Mouse (Mus musculus) mammary gland, adult 2 months (tissue): ENCODE measurements around the gene Chd3. TPM values are rescaled to one million over a fixed set of nuclear protein-coding genes. Genes with fewer than 3 reads are reported as not detected.

ENCODE experiments used
- polyA plus RNA-seq: library from polyadenylated mRNA; depleted of rRNA; stranded (reverse); fragments of >200 nt; gene quantifications from 2 replicates; pipeline ENCODE4 v1.2.3, GENCODE M21; 2012; ENCODE audit warnings: low replicate concordance; rRNA removed

Gene Chd3
- 109 and 197 TPM in 2 replicates for polyA plus RNA-seq

DNA sequence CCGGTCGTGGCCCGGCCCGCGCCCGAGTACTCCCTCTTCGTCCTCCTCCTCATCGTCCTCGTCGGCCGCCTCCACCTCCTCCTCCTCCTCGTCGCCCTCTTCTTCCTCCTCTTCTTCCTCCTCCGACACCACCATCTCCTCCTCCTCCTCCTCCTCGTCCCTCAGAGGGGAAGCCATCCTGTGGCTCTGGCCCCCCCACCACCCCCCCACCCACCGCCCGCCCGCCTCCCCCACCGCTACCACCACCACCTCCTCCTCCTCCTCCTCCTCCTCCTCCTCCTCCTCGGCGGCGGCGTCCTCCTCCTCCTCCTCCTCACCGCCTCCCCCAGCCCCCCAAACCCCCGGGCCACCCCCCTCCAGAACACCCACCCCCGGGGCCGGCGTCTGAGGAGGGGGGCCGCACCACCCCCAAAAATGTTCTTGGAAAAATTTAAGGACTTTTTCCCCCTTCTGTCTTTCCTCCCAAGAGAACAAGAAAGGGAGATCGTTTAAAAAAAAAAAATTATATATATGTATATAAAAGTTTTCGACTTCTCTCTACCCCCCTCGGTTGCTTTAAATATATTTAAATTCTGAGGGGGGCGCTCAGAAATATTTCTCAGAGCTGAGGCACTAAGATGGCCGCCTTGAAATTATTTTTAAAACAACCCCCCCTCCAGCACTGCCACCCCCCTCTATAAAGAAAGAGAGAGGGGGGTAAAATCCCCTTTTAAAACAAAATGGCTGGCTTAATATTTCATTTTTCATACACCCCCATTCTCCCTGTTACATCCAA is at the start of gene Chd3:
Chd3 (minus strand) TSS at position 192 of the 775 bp plus-strand sequence.

DNA sequence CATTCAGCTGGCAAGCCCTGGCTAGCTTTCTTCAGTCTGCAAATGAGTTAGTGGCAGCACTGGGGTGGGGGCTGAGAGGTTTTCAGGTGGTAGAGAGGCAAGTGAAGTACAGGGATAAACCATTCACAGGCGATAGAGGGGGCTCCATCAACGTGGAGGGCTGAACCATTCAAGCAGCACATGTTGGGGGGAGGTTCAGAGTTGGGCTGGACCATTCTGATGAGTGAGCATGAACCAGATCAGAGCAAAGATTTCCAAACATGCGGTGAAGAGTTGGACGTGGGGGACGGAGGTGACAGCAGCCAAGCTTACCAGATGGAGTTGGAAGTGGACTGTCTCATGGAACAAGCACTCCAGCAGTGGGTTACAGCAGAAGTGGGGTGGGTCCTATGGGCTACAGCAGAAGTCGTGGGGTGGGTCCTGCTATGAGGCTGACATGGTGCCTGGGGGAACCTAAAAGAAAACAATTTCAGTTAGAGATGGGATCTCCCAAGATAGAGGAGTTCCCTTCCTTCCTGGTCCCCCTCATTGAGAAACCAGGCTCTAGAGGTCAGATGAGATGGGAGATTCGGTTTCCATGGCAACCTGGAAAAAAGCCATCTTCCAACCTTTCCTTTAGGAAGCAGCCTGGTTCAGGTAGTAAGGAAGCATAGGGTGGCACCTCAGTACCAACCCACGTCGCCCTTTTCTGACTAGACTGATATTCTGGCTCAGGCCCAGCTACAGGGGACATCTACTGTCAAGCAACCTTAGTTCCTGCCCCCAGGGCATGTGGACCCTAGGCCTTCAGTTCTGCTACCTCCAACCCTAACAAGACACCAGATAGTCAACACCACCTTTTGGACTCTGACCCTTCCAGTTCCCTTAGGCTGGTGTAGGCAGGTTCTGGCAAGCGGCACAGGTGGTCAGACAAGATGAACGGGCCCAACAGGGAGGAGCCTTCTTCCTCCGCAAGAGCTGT is 44.3 kb upstream of the Chd3 start, which contains the start of gene Kdm6b:
Kdm6b (minus strand) TSS at position 455 of the 961 bp plus-strand sequence.

DNA sequence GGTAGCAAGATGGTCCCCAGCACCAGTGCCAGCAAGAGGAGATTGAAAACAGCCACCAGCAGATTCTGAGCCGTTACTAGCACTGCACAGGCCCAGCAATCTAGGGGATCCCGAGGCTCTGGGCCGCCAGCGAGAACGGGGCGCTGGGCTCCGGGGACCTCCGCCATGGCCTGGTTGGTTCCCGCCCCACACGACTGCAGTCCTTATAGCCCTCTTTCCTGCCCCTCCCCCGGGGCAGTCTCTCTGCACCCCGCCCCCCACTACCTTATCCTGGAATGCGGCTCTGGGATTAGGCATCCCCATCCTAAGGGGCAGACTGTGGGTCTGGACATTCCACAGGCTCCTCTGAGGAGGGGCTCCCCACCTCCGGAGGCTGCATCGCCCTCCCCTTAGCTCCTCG is 28.9 kb upstream of the Chd3 start, which contains the start of gene Tmem88:
Tmem88 (minus strand) TSS at position 176 of the 400 bp plus-strand sequence.

DNA sequence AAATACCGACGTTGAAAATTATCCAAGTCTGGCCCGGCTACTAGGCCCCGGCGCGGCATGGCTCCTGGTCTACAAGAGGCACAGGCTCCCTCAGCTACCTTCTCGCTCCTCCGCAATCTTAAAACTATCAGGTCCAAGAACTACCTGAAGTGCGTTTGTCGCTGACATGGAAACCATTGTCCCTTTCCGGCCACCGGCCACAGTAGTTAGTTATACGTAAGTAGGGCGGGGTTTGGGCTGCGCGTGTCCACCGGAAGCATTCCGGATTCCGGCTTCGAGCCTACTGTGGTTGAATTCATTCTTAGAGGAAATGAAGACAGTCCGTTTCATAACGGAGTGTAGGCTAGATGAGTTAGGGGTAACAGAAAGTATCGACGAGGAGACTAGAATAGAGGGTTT is 26.0 kb upstream of the Chd3 start, which contains the start of the genes Naa38 and Cyb5d1:
Naa38 (plus strand) TSS at position 253 of the 399 bp plus-strand sequence.
Cyb5d1 (minus strand) TSS at position 397 of the 399 bp plus-strand sequence.

DNA sequence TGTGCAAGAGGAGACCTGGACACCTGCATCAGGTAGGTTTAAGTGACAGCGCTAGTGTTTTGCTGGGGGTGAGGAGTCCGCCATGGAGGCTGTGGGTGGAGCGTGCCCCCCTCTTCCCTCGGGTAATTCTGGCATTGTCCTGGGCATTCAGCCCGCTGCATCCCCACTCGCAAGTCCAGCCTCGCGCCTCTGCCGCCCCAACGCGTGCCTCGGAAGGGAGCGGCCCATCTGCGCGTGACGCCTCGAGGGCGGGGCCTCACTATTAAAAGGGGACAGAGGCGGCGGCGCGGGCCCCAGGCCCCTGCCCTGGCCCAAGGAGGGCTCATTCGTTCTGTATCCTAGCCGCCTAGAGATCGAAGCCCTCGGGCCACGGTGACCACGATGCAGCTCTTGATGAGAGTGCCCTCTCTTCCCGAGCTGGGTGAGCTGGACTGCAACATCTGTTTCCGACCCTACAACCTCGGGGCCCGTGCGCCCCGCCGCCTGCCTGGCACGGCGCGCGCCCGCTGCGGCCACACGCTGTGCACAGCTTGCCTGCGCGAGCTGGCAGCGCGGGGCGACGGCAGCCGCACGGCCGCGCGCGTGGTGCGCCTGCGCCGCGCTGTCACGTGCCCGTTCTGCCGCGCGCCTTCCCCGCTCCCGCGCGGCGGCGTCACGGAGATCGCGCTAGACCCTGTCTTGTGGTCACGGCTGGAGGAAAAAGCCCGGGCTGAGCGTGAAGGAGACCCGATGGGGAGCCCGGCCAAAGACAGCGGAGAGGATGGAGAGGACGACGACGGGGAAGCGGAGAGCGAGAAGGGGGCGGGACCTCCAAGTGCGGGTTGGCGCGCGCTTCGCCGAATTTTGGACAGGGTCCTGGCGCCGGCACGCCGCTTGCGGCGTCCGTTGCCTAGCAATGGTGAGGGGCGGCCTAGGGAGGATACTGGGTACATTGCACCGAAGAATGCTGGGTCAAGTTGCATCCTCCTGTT is 28.8 kb downstream of the Chd3 start, which contains the start of gene Rnf227:
Rnf227 (plus strand) TSS at position 301 of the 971 bp plus-strand sequence.

DNA sequence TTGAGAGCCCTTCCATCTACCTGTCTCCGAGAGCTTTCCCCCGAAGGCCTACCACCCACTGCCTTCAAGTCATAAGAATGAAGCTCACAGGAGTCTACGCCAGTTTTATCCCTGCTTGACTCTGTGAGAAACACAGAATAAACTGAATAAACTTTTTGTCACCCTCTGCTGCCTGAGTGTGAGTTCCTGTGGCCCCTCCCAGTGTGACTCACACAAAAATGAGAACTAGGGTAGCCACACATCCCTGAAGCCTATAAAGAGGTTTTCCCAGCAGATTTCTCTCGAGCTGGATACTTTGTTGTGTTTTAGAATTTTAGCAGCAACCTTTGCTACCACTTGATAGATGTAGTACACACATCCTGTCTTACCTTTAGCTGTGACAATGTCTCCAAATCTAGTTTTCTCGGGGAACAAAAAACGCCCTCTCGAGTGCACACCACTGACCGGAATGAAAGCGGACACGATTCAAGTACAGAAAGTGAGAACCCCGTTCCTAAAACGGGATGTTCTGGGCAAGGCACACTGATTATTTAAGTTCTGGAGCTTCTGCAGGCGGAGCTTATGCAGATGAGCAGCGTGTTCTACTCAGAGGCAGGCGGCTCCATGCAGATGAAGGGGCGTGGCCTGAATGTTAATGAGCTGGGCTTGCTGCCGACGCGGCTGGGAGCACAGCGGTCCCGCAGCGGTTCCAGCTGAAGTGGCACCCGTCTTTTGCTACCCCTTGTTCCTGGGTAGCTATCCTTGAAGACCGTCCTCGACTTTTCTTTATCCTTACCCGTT is 43.4 kb downstream of the Chd3 start, which contains the start of gene Kcnab3:
Kcnab3 (plus strand) TSS at position 631 of the 780 bp plus-strand sequence.

DNA sequence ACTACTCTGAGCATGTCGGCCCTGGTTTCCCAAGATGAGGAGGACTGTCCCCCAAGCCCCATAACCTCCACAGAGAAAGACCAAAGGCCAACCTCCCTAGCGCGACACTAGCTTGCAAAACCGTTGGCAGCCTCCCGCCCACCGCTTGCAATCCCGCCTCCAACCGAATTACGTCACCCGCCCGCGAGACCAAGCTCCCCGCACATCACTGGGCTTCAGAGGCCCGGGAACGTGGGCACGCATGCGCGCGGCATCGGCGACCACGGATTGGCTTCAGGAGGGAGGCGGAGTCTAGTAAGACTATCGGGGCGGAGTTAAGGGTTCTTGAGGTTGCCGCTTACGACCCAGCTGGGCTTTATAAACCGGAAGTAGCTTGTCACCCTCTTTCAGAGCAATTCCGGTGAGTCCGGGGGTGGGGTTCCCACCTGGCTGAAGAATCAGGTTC is 45.5 kb downstream of the Chd3 start, which contains the start of the genes Cntrob and Trappc1:
Cntrob (minus strand) TSS at position 109 of the 445 bp plus-strand sequence.
Trappc1 (plus strand) TSS at position 314 of the 445 bp plus-strand sequence.

Other genes with a start within 250 kb of the Chd3 start
- gene Hes7, start 249.0 kb downstream of the Chd3 start, polyA plus RNA-seq = 0.29 and 1.0 TPM in 2 replicates
- 1.1 and 1.8 TPM in 2 replicates for gene 9130213A22Rik, start 246.8 kb downstream of the Chd3 start, polyA plus RNA-seq
- gene Aloxe3, start 243.5 kb downstream of the Chd3 start, polyA plus RNA-seq = 1.8 and 2.6 TPM in 2 replicates
- gene Alox12b, start 212.4 kb downstream of the Chd3 start, polyA plus RNA-seq = 0.05 and 1.6 TPM in 2 replicates
- 0.08 TPM in 1 of 2 replicates, not detected in the other for gene Alox8, start 171.6 kb downstream of the Chd3 start, polyA plus RNA-seq
- gene Gucy2e, start 132.4 kb downstream of the Chd3 start, polyA plus RNA-seq = 0.14 and 0.24 TPM in 2 replicates
- 6.4 and 7.9 TPM in 2 replicates for gene Cntrob, start 45.6 kb downstream of the Chd3 start, polyA plus RNA-seq
- 31.5 and 86.9 TPM in 2 replicates for gene Trappc1, start 45.4 kb downstream of the Chd3 start, polyA plus RNA-seq
- 2.1 and 2.7 TPM in 2 replicates for gene Kcnab3, start 43.1 kb downstream of the Chd3 start, polyA plus RNA-seq
- 0.36 and 2.5 TPM in 2 replicates for gene Rnf227, start 28.9 kb downstream of the Chd3 start, polyA plus RNA-seq
- 151 and 175 TPM in 2 replicates for gene Naa38, start 26.1 kb upstream of the Chd3 start, polyA plus RNA-seq
- 17.6 and 18.6 TPM in 2 replicates for gene Cyb5d1, start 26.2 kb upstream of the Chd3 start, polyA plus RNA-seq
- 51.2 and 75.7 TPM in 2 replicates for gene Tmem88, start 28.8 kb upstream of the Chd3 start, polyA plus RNA-seq
- gene Kdm6b, start 44.3 kb upstream of the Chd3 start, polyA plus RNA-seq = 8.2 and 21.0 TPM in 2 replicates
- gene Dnah2, start 179.7 kb upstream of the Chd3 start, polyA plus RNA-seq = 0.20 and 0.27 TPM in 2 replicates
- gene Efnb3, start 190.8 kb upstream of the Chd3 start, polyA plus RNA-seq = 1.1 and 2.5 TPM in 2 replicates
- gene Wrap53, start 210.8 kb upstream of the Chd3 start, polyA plus RNA-seq = 19.0 and 19.8 TPM in 2 replicates
- gene Trp53, start 211.0 kb upstream of the Chd3 start, polyA plus RNA-seq = 122 and 145 TPM in 2 replicates
- gene Atp1b2, start 236.5 kb upstream of the Chd3 start, polyA plus RNA-seq = 11.6 and 60.5 TPM in 2 replicates
- gene Shbg, start 248.5 kb upstream of the Chd3 start, polyA plus RNA-seq = 0.08 TPM in 1 of 2 replicates, not detected in the other